15 mouse cellular contexts compared by ENCODE assay signal in genomic region chr7:143963813-143964212, GRCm38 (mm10). TPM values are rescaled to one million over a fixed set of nuclear protein-coding genes. Genes with fewer than 3 reads are reported as not detected.
"Had no signal": no experiment of that assay in that cellular context is flagged by ENCODE, and none has a peak within 500 bp of the region (broad histone marks: within the 10 kb centered on the region; RNA-seq: fewer than 3 reads in every experiment).

No protein-coding gene starts in this region.

- DNase-seq: kidney, adult 9 months; kidney, postnatal 10 days; kidney, postnatal 4 days; layer of hippocampus, adult 9-11 months; layer of hippocampus, postnatal 36 days; lung, adult 18-20 months; lung, postnatal 10 days; right cerebral cortex, adult 18-20 months; right cerebral cortex, postnatal 25 days; thymus, postnatal 4 days had no signal

- H3K9ac ChIP-seq: limb, embryonic 15.5 days; liver, embryonic 12.5 days; midbrain, embryonic 12.5 days had no signal

- H3K4me3 ChIP-seq: limb, embryonic 15.5 days; liver, embryonic 12.5 days; midbrain, embryonic 12.5 days had no signal

- H3K9me3 ChIP-seq: limb, embryonic 15.5 days had no signal

- H3K4me2 ChIP-seq: limb, embryonic 15.5 days; liver, embryonic 12.5 days; midbrain, embryonic 12.5 days had no signal

- H3K27ac ChIP-seq: limb, embryonic 15.5 days; liver, embryonic 12.5 days; midbrain, embryonic 12.5 days had no signal

- H3K36me3 ChIP-seq: limb, embryonic 15.5 days; liver, embryonic 12.5 days; midbrain, embryonic 12.5 days had no signal

- H3K27me3 ChIP-seq: limb, embryonic 15.5 days; midbrain, embryonic 12.5 days had no signal

- ATAC-seq: inflammation-experienced regulatory T-cells, adult 6 months; intestine, postnatal 0 days; liver, embryonic 12.5 days had no signal

- H3K4me1 ChIP-seq: limb, embryonic 15.5 days; liver, embryonic 12.5 days; midbrain, embryonic 12.5 days had no signal

RNA-seq across cellular contexts. Expression of gene Shank2, which starts 37.9 kb away (rescaled TPM):
- polyA plus RNA-seq: inflammation-experienced regulatory T-cells, adult 6 months had no signal
